Mouse (Mus musculus): ENCODE data around the gene Gm29427. TPM values are rescaled to one million over a fixed set of nuclear protein-coding genes. Genes with fewer than 3 reads are reported as not detected.

Gene Gm29427
- total and polyA plus RNA-seq, 3 experiments: not detected

GRCm38 (mm10) chr1:130744217-130744616 is 28.6 kb upstream of the Gm29427 start:
- Histone ChIP-seq H3K4me3 (replicated peaks in 1 of 3; ENCODE audit: low read depth in 2 of 3, low read length in 2 of 3, poor library complexity in 1 of 3) (no peak overlapping the region), H3K27ac (ENCODE audit: insufficient read depth, low read depth) (no peak overlapping the region), H3K36me3 (replicated peaks in 1 of 2; ENCODE audit: control insufficient read depth in 1 of 2, insufficient read depth in 1 of 2, low read length in 1 of 2) (no peaks in the 10 kb centered on the region), H3K9ac (ENCODE audit: insufficient read depth, low read depth) (no peak overlapping the region), H3K79me2 (replicated peaks; ENCODE audit: control insufficient read depth, extremely low read depth, insufficient read depth, poor library complexity, severe bottlenecking) (no peaks in the 10 kb centered on the region), H3K4me2 (ENCODE audit: insufficient read depth, low read depth, poor library complexity, severe bottlenecking) (no peak overlapping the region), H3K27me3 (replicated peaks) (no peaks in the 10 kb centered on the region), H3K9me3 (replicated peaks; ENCODE audit: low read length) (no peaks in the 10 kb centered on the region), H3K4me1 (ENCODE audit: control insufficient read depth in 1 of 2, insufficient read depth in 2 of 2) (peaks cover 5 to 26% of the 10 kb centered on the region in 2 experiments; a peak in 3 of 4 replicates)
- DNase-seq (ENCODE audit: extremely low read depth): no peak
- dilution Hi-C loops (cut with MboI; ENCODE audit: extremely low pct_ligation_motif_present, extremely low pct_unique_long_range_greater_than_20kb, low sequenced_read_pairs) (no loop called here), in situ Hi-C loops (cut with MboI; ENCODE audit: low pct_ligation_motif_present, low pct_unique_long_range_greater_than_20kb, low sequenced_read_pairs) (no loop called here)
- TF ChIP-seq CHD2 (IDR thresholded peaks at IDR 0.05; ENCODE audit: low read length): no peak
- no peak for TF ChIP-seq PAX5 (IDR thresholded peaks at IDR 0.05; ENCODE audit: low read length)
- TF ChIP-seq SMC3 (IDR thresholded peaks at IDR 0.05; ENCODE audit: low read depth, low read length): no peak

DNA sequence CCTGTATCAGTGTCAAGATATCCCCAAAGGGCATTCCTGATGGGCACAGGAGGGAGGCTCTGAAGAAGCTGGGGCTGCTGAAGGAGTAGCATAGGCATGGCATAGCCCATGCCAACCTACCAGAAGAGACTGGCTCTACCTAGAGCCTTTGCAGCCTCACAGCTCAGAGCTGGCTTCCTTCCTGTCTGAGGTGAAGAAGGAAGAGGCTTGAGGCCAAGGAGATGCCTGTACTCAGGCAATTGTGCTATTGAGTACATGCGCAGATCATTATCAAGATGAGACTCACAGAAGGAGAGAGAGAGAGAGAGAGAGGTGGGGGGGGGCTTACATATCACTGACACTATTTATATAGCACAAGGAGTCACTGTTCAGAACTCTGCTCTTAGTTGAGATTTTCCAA is 28.2 kb upstream of the Gm29427 start:
- TF ChIP-seq JUND (conservative IDR thresholded peaks at IDR 0.05; ENCODE audit: low read depth, low read length) (no peak), POLR2AphosphoS2 (IDR thresholded peaks at IDR 0.05; ENCODE audit: low read depth, low read length) (no peak), USF2 (conservative IDR thresholded peaks at IDR 0.05; ENCODE audit: low read depth, low read length) (no peak), JUN (IDR thresholded peaks at IDR 0.05; ENCODE audit: insufficient read depth, low read depth, low read length) (no peak), TBP (conservative IDR thresholded peaks at IDR 0.05; ENCODE audit: low read depth, low read length) (no peak), TCF12 (IDR thresholded peaks at IDR 0.05; ENCODE audit: low read depth, low read length) (no peak), RAD21 (IDR thresholded peaks at IDR 0.05; ENCODE audit: low read depth, low read length) (no peak)
- Histone ChIP-seq H3K4me1 (ENCODE audit: control insufficient read depth in 1 of 2, insufficient read depth in 2 of 2) (peaks cover 5 to 30% of the 10 kb centered on the region in 2 experiments; a peak in 3 of 4 replicates), H3K36me3 (replicated peaks in 1 of 2; ENCODE audit: control insufficient read depth in 1 of 2, insufficient read depth in 1 of 2, low read length in 1 of 2) (no peaks in the 10 kb centered on the region), H3K79me2 (replicated peaks; ENCODE audit: control insufficient read depth, extremely low read depth, insufficient read depth, poor library complexity, severe bottlenecking) (no peaks in the 10 kb centered on the region), H3K9me3 (replicated peaks; ENCODE audit: low read length) (no peaks in the 10 kb centered on the region), H3K4me2 (ENCODE audit: insufficient read depth, low read depth, poor library complexity, severe bottlenecking) (no peak overlapping the region), H3K9ac (ENCODE audit: insufficient read depth, low read depth) (no peak overlapping the region), H3K27me3 (replicated peaks) (no peaks in the 10 kb centered on the region), H3K4me3 (replicated peaks in 1 of 3; ENCODE audit: low read depth in 2 of 3, low read length in 2 of 3, poor library complexity in 1 of 3) (no peak overlapping the region), H3K27ac (ENCODE audit: insufficient read depth, low read depth) (no peak overlapping the region)
- dilution Hi-C loops (cut with MboI; ENCODE audit: extremely low pct_ligation_motif_present, extremely low pct_unique_long_range_greater_than_20kb, low sequenced_read_pairs) (no loop called here), in situ Hi-C loops (cut with MboI; ENCODE audit: low pct_ligation_motif_present, low pct_unique_long_range_greater_than_20kb, low sequenced_read_pairs) (no loop called here)
- no peak for DNase-seq (ENCODE audit: extremely low read depth)

DNA sequence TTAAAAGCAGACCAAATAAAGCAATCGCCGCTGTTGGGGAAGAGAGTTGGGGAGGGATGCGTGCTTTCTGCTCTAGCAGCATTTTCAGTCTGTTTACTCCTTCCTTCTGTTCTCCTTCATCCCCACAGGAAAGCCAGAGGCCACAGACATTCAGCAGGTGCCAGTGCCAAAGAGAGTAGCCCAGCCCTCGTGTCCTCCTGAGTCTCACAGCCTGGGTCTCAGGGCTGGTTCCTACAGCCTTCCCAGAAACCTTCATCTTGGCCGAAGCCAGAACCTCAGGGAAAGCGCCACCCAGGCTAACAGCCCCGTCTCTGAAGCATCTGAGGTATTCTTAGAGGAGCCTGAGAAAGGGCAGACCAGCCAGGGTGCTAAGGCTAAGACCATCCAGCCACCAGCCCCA is 26.6 kb upstream of the Gm29427 start:
- no peak for DNase-seq (ENCODE audit: extremely low read depth)
- no peaks in the 10 kb centered on the region for H3K9me3 ChIP-seq (replicated peaks; ENCODE audit: low read length)
- H3K4me1 ChIP-seq (ENCODE audit: control insufficient read depth in 1 of 2, insufficient read depth in 2 of 2): peaks cover 5 to 39% of the 10 kb centered on the region in 2 experiments; a peak in 3 of 4 replicates
- no peaks in the 10 kb centered on the region for H3K36me3 ChIP-seq (replicated peaks in 1 of 2; ENCODE audit: control insufficient read depth in 1 of 2, insufficient read depth in 1 of 2, low read length in 1 of 2)
- TF ChIP-seq EP300 (IDR thresholded peaks at IDR 0.05; ENCODE audit: low read length): no peak
- no peak for TF ChIP-seq ZMIZ1 (IDR thresholded peaks at IDR 0.05; ENCODE audit: low read depth, low read length)
- no peak for TF ChIP-seq NELFE (IDR thresholded peaks at IDR 0.05; ENCODE audit: low read depth, low read length)
- TF ChIP-seq IRF4 (IDR thresholded peaks at IDR 0.05; ENCODE audit: low read depth, low read length): no peak
- TF ChIP-seq SIN3A (IDR thresholded peaks at IDR 0.05; ENCODE audit: low read length): no peak
- H3K4me2 ChIP-seq (ENCODE audit: insufficient read depth, low read depth, poor library complexity, severe bottlenecking): no peak overlapping the region
- no peaks in the 10 kb centered on the region for H3K79me2 ChIP-seq (replicated peaks; ENCODE audit: control insufficient read depth, extremely low read depth, insufficient read depth, poor library complexity, severe bottlenecking)
- H3K27me3 ChIP-seq (replicated peaks): no peaks in the 10 kb centered on the region
- H3K9ac ChIP-seq (ENCODE audit: insufficient read depth, low read depth): no peak overlapping the region
- in situ Hi-C loops (cut with MboI; ENCODE audit: low pct_ligation_motif_present, low pct_unique_long_range_greater_than_20kb, low sequenced_read_pairs) (no loop called here), dilution Hi-C loops (cut with MboI; ENCODE audit: extremely low pct_ligation_motif_present, extremely low pct_unique_long_range_greater_than_20kb, low sequenced_read_pairs) (no loop called here)
- no peak overlapping the region for H3K4me3 ChIP-seq (replicated peaks in 1 of 3; ENCODE audit: low read depth in 2 of 3, low read length in 2 of 3, poor library complexity in 1 of 3)
- no peak overlapping the region for H3K27ac ChIP-seq (ENCODE audit: insufficient read depth, low read depth)
